Mouse (Mus musculus) kidney, embryonic 14.5 days (tissue): ENCODE data around the gene Ulk3. TPM values are rescaled to one million over a fixed set of nuclear protein-coding genes. Genes with fewer than 3 reads are reported as not detected.

Experiments used
- ATAC-seq: fragments of 200-750 bp; cut with Nextera tagmentation; 2 replicates; pipeline ENCODE4 v1.8.0; 2017; ENCODE audit warnings: moderate number of reproducible peaks, mild to moderate bottlenecking, moderate TSS enrichment, moderate library complexity; ENCODE audit not compliant: low FRiP score, low TSS enrichment
- H3K27ac ChIP-seq: fragments of 300-500 bp; sonication (generic); 2 replicates; pipeline ENCODE4 v1.5.1; 2014; ENCODE audit warnings: low read depth, mild to moderate bottlenecking, low read length, moderate library complexity, mixed read lengths
- H3K27me3 ChIP-seq: fragments of 300-500 bp; sonication (generic); 2 replicates; pipeline ENCODE4 v1.6.1; 2014; ENCODE audit warnings: mild to moderate bottlenecking, low read length; ENCODE audit not compliant: control insufficient read depth, insufficient read depth
- H3K36me3 ChIP-seq: fragments of 300-500 bp; sonication (generic); 2 replicates; pipeline ENCODE4 v1.6.1; 2014; ENCODE audit warnings: low read length, mixed read lengths; ENCODE audit not compliant: control insufficient read depth, insufficient read depth
- H3K4me1 ChIP-seq: fragments of 300-500 bp; sonication (generic); 2 replicates; pipeline ENCODE4 v1.6.1; 2014; ENCODE audit warnings: low read length, mixed read lengths; ENCODE audit not compliant: control insufficient read depth, insufficient read depth
- H3K4me2 ChIP-seq: fragments of 300-500 bp; sonication (generic); replicated peaks from 2 replicates; pipeline ENCODE4 v1.6.1; 2014; ENCODE audit warnings: low read depth, mild to moderate bottlenecking, low read length
- H3K4me3 ChIP-seq: fragments of 300-500 bp; sonication (generic); 2 replicates; pipeline ENCODE4 v1.5.1; 2014; ENCODE audit warnings: mild to moderate bottlenecking, low read length
- H3K9ac ChIP-seq: fragments of 300-500 bp; sonication (generic); 2 replicates; pipeline ENCODE4 v1.6.1; 2014; ENCODE audit warnings: low read depth, mild to moderate bottlenecking, low read length, moderate library complexity
- H3K9me3 ChIP-seq: fragments of 300-500 bp; sonication (generic); 2 replicates; pipeline ENCODE4 v1.6.1; 2016; ENCODE audit warnings: low read length; ENCODE audit not compliant: control insufficient read depth
- WGBS: fragments of 180-500 bp; shearing (Covaris S2); extraction: QIAGEN DNeasy Blood & Tissue Kit; methylation state at CpG from one replicate; pipeline ENCODE4 v1.1.7; 2014; 5-methylcytosine and 5-hydroxymethylcytosine counted together
- polyA plus RNA-seq: library from polyadenylated mRNA; unstranded; fragments of >200 nt; fragmentation: Nextera tagmentation; extraction: Ambion mirVana; gene quantifications from 2 replicates; pipeline ENCODE4 v1.2.1, GENCODE M21; 2014

The Ulk3 gene
- polyA plus RNA-seq, 1 experiment from 2014 or later, result 13.7 TPM

- no peaks in the 10 kb centered on the region for H3K27me3 ChIP-seq
- 0 out of 2 replicates have a peak overlapping the region, but pooled peaks have one; percentile 37 for H3K27ac ChIP-seq
- peak overlapping the region; percentile 77 for H3K4me2 ChIP-seq
- WGBS, result 80% methylated on average over 13 of the region's 13 CpGs
- peak overlapping the region; percentile 76 for H3K9ac ChIP-seq
- H3K36me3 ChIP-seq, result no peaks in the 10 kb centered on the region
- peak overlapping the region; percentile 75 for H3K4me3 ChIP-seq
- no peaks in the 10 kb centered on the region for H3K9me3 ChIP-seq
- peaks cover 22% of the 10 kb centered on the region for H3K4me1 ChIP-seq
- no peak for ATAC-seq
These were observed 27.5 kb upstream of the Ulk3 start for GRCm38 (mm10) chr9:57561711-57562099.

GRCm38 (mm10) chr9:57562896-57563372 lies 26.3 kb upstream of the Ulk3 start:
- Histone ChIP-seq H3K27ac (peak overlapping the region; percentile 18; the same call in 1 of the 2 replicates), H3K4me3 (no peak overlapping the region), H3K27me3 (no peaks in the 10 kb centered on the region), H3K36me3 (peaks cover 1% of the 10 kb centered on the region; the same call in 1 of the 2 replicates), H3K4me1 (peaks cover 22% of the 10 kb centered on the region), H3K4me2 (peak overlapping the region; percentile 1; the same call in 1 of the 2 replicates), H3K9me3 (no peaks in the 10 kb centered on the region), H3K9ac (no peak overlapping the region)
- no peak for ATAC-seq
- 52% methylated on average over 4 of the region's 4 CpGs for WGBS

GRCm38 (mm10) chr9:57564609-57565008 lies 24.6 kb upstream of the Ulk3 start:
- Histone ChIP-seq H3K9me3 (no peaks in the 10 kb centered on the region), H3K36me3 (peaks cover 12% of the 10 kb centered on the region; the same call in 1 of the 2 replicates), H3K9ac (no peak overlapping the region), H3K27ac (no peak overlapping the region; the same call in 1 of the 2 replicates), H3K4me1 (peaks cover 22% of the 10 kb centered on the region), H3K4me2 (no peak overlapping the region), H3K4me3 (no peak overlapping the region), H3K27me3 (no peaks in the 10 kb centered on the region)
- no peak for ATAC-seq
- WGBS, result 48% methylated on average over 6 of the region's 6 CpGs

- Histone ChIP-seq H3K9me3 (no peaks in the 10 kb centered on the region), H3K4me1 (peaks cover 22% of the 10 kb centered on the region), H3K27me3 (no peaks in the 10 kb centered on the region), H3K4me3 (no peak overlapping the region), H3K9ac (no peak overlapping the region), H3K36me3 (peaks cover 12% of the 10 kb centered on the region; the same call in 1 of the 2 replicates), H3K4me2 (no peak overlapping the region), H3K27ac (peak overlapping the region; percentile 43; the same call in 1 of the 2 replicates)
- ATAC-seq, result no peak
- 42% methylated on average over 10 of the region's 10 CpGs for WGBS
These were observed 23.5 kb upstream of the Ulk3 start for GRCm38 (mm10) chr9:57565741-57566221.

GRCm38 (mm10) chr9:57566846-57567245 lies 22.4 kb upstream of the Ulk3 start:
- H3K9ac ChIP-seq, result no peak overlapping the region
- no peaks in the 10 kb centered on the region for H3K27me3 ChIP-seq
- no peak overlapping the region for H3K4me3 ChIP-seq
- H3K27ac ChIP-seq, result no peak overlapping the region
- peaks cover 16% of the 10 kb centered on the region for H3K4me1 ChIP-seq
- peaks cover 18% of the 10 kb centered on the region; the same call in 1 of the 2 replicates for H3K36me3 ChIP-seq
- no peaks in the 10 kb centered on the region for H3K9me3 ChIP-seq
- WGBS, result 51% methylated on average over 8 of the region's 8 CpGs
- no peak overlapping the region for H3K4me2 ChIP-seq
- ATAC-seq, result peak; percentile 25; the same call in 1 of the 2 replicates

GRCm38 (mm10) chr9:57568500-57568899 lies 20.8 kb upstream of the Ulk3 start:
- ATAC-seq, result no peak
- whole genome bisulfite sequencing, result 91% methylated on average over 6 of the region's 6 CpGs
- H3K4me3 ChIP-seq, result no peak overlapping the region

GRCm38 (mm10) chr9:57574397-57574796 lies 14.9 kb upstream of the Ulk3 start:
- Histone ChIP-seq H3K4me3 (no peak overlapping the region), H3K27ac (no peak overlapping the region), H3K9me3 (no peaks in the 10 kb centered on the region), H3K27me3 (no peaks in the 10 kb centered on the region), H3K4me1 (no peaks in the 10 kb centered on the region), H3K36me3 (peaks cover 26% of the 10 kb centered on the region), H3K4me2 (no peak overlapping the region), H3K9ac (no peak overlapping the region)
- ATAC-seq, result no peak

More at GRCm38 (mm10) chr9:57568500-57568899, 20.8 kb upstream of the Ulk3 start:
- Histone ChIP-seq H3K9ac (no peak overlapping the region), H3K36me3 (peaks cover 18% of the 10 kb centered on the region; the same call in 1 of the 2 replicates), H3K4me2 (no peak overlapping the region), H3K9me3 (no peaks in the 10 kb centered on the region), H3K27ac (no peak overlapping the region), H3K27me3 (no peaks in the 10 kb centered on the region), H3K4me1 (peaks cover 6% of the 10 kb centered on the region; the same call in 1 of the 2 replicates)

- no peaks in the 10 kb centered on the region for H3K4me1 ChIP-seq
- H3K27me3 ChIP-seq, result no peaks in the 10 kb centered on the region
- no peak overlapping the region for H3K4me2 ChIP-seq
- no peak overlapping the region for H3K4me3 ChIP-seq
- no peaks in the 10 kb centered on the region for H3K9me3 ChIP-seq
- H3K36me3 ChIP-seq, result peaks cover 35% of the 10 kb centered on the region
- H3K27ac ChIP-seq, result no peak overlapping the region
- no peak overlapping the region for H3K9ac ChIP-seq
- no peak for ATAC-seq
- WGBS, result 88% methylated on average over 3 of the region's 3 CpGs
These were observed 13.7 kb upstream of the Ulk3 start for GRCm38 (mm10) chr9:57575577-57575976.

GRCm38 (mm10) chr9:57577144-57577849 lies 12.0 kb upstream of the Ulk3 start:
- Histone ChIP-seq H3K4me3 (no peak overlapping the region), H3K9me3 (no peaks in the 10 kb centered on the region), H3K27ac (no peak overlapping the region), H3K27me3 (no peaks in the 10 kb centered on the region), H3K4me2 (no peak overlapping the region), H3K36me3 (peaks cover 44% of the 10 kb centered on the region), H3K4me1 (no peaks in the 10 kb centered on the region), H3K9ac (no peak overlapping the region)
- whole genome bisulfite sequencing, result 79% methylated on average over 6 of the region's 6 CpGs
- ATAC-seq, result no peak
